Mouse (Mus musculus) brain, embryonic 14.5 days (tissue): ENCODE data around the gene Suv39h1. TPM values are rescaled to one million over a fixed set of nuclear protein-coding genes. Genes with fewer than 3 reads are reported as not detected.

Experiments
- DNase-seq: peaks from one replicate; pipeline ENCODE4 v3.0.0-alpha.2; 2011; ENCODE audit warnings: low read depth
- CTCF ChIP-seq: fragments of 200-500 bp; IDR thresholded peaks from 2 replicates; pipeline ENCODE4 v1.5.1; 2012; ENCODE audit warnings: inconsistent platforms, mild to moderate bottlenecking, moderate library complexity, borderline replicate concordance; ENCODE audit not compliant: insufficient read depth, insufficient read length; ENCODE audit errors: extremely low read depth
- polyA plus RNA-seq: library from polyadenylated mRNA; depleted of rRNA; stranded (reverse); fragments of >200 nt; gene quantifications from 2 replicates; pipeline ENCODE4 v1.2.3, GENCODE M21; 2012; rRNA removed

Suv39h1 gene
- polyA plus RNA-seq, 1 experiment, result 46.5 TPM

DNA sequence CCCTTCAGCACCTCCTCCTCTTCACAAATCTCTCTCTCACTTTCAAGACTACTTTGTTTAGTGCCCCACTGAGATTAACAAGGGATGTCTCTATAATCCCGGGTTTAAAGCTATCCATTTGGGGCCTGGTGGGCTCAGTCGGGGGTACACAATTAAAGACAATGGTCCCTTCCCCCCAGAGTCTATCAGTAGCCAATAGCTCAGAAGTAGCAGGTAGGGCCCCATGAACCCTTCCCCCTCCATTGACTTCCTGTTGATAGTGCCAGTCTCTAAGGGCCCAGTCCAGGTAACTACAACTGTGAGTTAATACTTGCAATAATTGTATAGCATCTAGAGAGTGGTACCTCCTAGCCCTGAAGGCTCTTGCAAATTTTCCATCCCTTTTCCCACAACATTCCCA lies 61.4 kb downstream of the Suv39h1 start:
- DNase-seq, result no peak
- no peak for TF ChIP-seq CTCF

Other genes with a start within 250 kb of the Suv39h1 start
- gene Otud5, start 233.4 kb downstream of the Suv39h1 start, polyA plus RNA-seq, result 42.4 and 56.4 TPM in 2 replicates
- 19.8 and 23.3 TPM in 2 replicates for gene Pim2, start 196.5 kb downstream of the Suv39h1 start, polyA plus RNA-seq
- 41.0 and 60.1 TPM in 2 replicates for gene Slc35a2, start 190.7 kb downstream of the Suv39h1 start, polyA plus RNA-seq
- gene Pqbp1, start 175.5 kb downstream of the Suv39h1 start, polyA plus RNA-seq, result 191 and 193 TPM in 2 replicates
- gene Timm17b, start 175.4 kb downstream of the Suv39h1 start, polyA plus RNA-seq, result 55.5 and 65.5 TPM in 2 replicates
- not detected in 2 replicates for gene Gm10491, start 166.9 kb downstream of the Suv39h1 start, polyA plus RNA-seq
- gene Gm10490, start 165.2 kb downstream of the Suv39h1 start, polyA plus RNA-seq, result not detected in 2 replicates
- gene Pcsk1n, start 154.9 kb downstream of the Suv39h1 start, polyA plus RNA-seq, result 88.1 and 140 TPM in 2 replicates
- 0.06 TPM in 1 of 2 replicates, not detected in the other for gene Eras, start 146.2 kb downstream of the Suv39h1 start, polyA plus RNA-seq
- 114 and 119 TPM in 2 replicates for gene Hdac6, start 126.9 kb downstream of the Suv39h1 start, polyA plus RNA-seq
- 0.29 and 0.44 TPM in 2 replicates for gene Gata1, start 96.7 kb downstream of the Suv39h1 start, polyA plus RNA-seq
- gene Glod5, start 56.3 kb downstream of the Suv39h1 start, polyA plus RNA-seq, result 0.33 and 0.43 TPM in 2 replicates
- gene Was, start 15.7 kb upstream of the Suv39h1 start, polyA plus RNA-seq, result 0.52 and 1.00 TPM in 2 replicates
- gene Wdr13, start 58.1 kb upstream of the Suv39h1 start, polyA plus RNA-seq, result 235 and 257 TPM in 2 replicates
- gene Rbm3, start 71.1 kb upstream of the Suv39h1 start, polyA plus RNA-seq, result 336 and 439 TPM in 2 replicates
- 29.7 and 33.8 TPM in 2 replicates for gene Tbc1d25, start 101.4 kb upstream of the Suv39h1 start, polyA plus RNA-seq
- gene Ebp, start 118.8 kb upstream of the Suv39h1 start, polyA plus RNA-seq, result 20.0 and 23.7 TPM in 2 replicates
- gene Porcn, start 131.8 kb upstream of the Suv39h1 start, polyA plus RNA-seq, result 101 and 133 TPM in 2 replicates
- 47.5 and 55.4 TPM in 2 replicates for gene Ftsj1, start 177.6 kb upstream of the Suv39h1 start, polyA plus RNA-seq
- 33.7 and 37.7 TPM in 2 replicates for gene Slc38a5, start 196.4 kb upstream of the Suv39h1 start, polyA plus RNA-seq